Mouse (Mus musculus): ENCODE results near the gene 2510009E07Rik. TPM values are rescaled to one million over a fixed set of nuclear protein-coding genes. Genes with fewer than 3 reads are reported as not detected.
A peak's percentile ranks its signal among the peaks of the same experiment; 100 is the strongest.

2510009E07Rik gene
- 45.4 and 50.6 TPM in 2 replicates for polyA plus RNA-seq (2014; fragmentation: Nextera tagmentation; extraction: Ambion mirVana)

DNA sequence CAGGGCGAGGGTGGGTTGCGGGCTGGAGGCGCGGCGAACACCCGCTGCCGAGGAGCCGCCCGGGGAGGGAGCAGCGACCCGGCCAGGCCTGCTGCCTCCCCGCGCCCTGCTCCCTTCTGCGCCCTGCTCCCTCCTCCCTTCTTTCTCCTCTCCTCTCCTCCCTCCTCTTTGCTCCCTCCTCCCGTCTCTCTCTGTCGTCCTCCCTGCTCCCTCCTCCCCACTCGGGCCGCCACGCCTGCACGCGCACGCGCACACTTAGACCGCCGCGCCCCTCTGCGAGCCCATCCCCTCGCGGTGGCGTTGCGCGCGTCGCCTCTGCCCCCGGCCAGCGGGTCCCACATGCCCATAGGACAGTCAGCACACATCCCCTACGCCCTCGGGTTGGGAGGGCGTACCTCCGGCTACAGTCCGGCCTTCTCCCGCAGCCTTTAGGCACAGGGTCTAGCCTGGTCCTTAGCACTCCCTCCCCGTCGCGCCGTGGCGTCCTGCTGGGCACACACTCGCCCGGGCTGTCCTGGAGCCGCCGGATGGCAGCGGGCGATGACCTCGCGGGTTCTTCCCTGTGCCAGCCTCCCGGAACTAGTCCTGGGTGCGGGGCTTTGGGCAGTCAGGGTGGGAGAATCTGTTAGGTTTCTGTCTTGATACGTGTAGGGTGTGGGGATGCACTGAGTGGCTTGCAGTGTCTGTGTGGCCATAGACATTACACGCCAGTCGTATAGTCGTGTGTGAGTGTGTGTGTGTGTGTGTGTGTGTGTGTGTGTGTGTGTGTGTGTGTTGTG lies at the start of gene 2510009E07Rik:
Gene 2510009E07Rik, minus strand, starts transcription at position 203 of the 779 bp plus-strand sequence.
- ATAC-seq (ENCODE audit: low FRiP score) (peak; percentile 92), DNase-seq (ENCODE audit: low spot score) (peak; percentile 91)
- Histone ChIP-seq H3K4me1 (replicated peaks; ENCODE audit: control insufficient read depth, insufficient read depth, low read length) (peaks cover 29% of the 10 kb centered on the region), H3K4me3 (replicated peaks; ENCODE audit: low read length) (peak within 1 kb of the TSS; percentile 88), H3K27me3 (ENCODE audit: control insufficient read depth, insufficient read depth, low read length) (no peaks in the 10 kb centered on the region), H3K4me2 (replicated peaks) (peak within 1 kb of the TSS; percentile 96), H3K9ac (peak within 1 kb of the TSS; percentile 92), H3K36me3 (replicated peaks; ENCODE audit: control insufficient read depth, insufficient read depth) (no peaks in the 10 kb centered on the region; the same call in 1 of the 2 replicates), H3K9me3 (ENCODE audit: control insufficient read depth, low read length) (no peaks in the 10 kb centered on the region), H3K27ac (peak within 1 kb of the TSS; percentile 97)
- WGBS = under 1% methylated on average over 45 of the region's 61 CpGs

GRCm38 (mm10) chr16:21743401-21743800 lies 48.9 kb upstream of the 2510009E07Rik start:
- H3K9me3 ChIP-seq (ENCODE audit: control insufficient read depth, low read length) = no peaks in the 10 kb centered on the region
- H3K4me2 ChIP-seq (replicated peaks) = no peak overlapping the region
- H3K4me1 ChIP-seq (replicated peaks; ENCODE audit: control insufficient read depth, insufficient read depth, low read length) = no peaks in the 10 kb centered on the region
- no peak overlapping the region for H3K27ac ChIP-seq
- DNase-seq (ENCODE audit: low spot score) (no peak), ATAC-seq (ENCODE audit: low FRiP score) (no peak)
- 91% methylated on average over 6 of the region's 6 CpGs for WGBS
- no peaks in the 10 kb centered on the region for H3K27me3 ChIP-seq (ENCODE audit: control insufficient read depth, insufficient read depth, low read length)
- no peak overlapping the region for H3K9ac ChIP-seq
- no peaks in the 10 kb centered on the region for H3K36me3 ChIP-seq (replicated peaks; ENCODE audit: control insufficient read depth, insufficient read depth)
- no peak overlapping the region for H3K4me3 ChIP-seq (replicated peaks; ENCODE audit: low read length)

GRCm38 (mm10) chr16:21742898-21743297 lies 48.4 kb upstream of the 2510009E07Rik start:
- Histone ChIP-seq H3K27me3 (ENCODE audit: control insufficient read depth, insufficient read depth, low read length) (no peaks in the 10 kb centered on the region), H3K27ac (no peak overlapping the region), H3K4me2 (replicated peaks) (no peak overlapping the region), H3K36me3 (replicated peaks; ENCODE audit: control insufficient read depth, insufficient read depth) (no peaks in the 10 kb centered on the region), H3K4me3 (replicated peaks; ENCODE audit: low read length) (no peak overlapping the region), H3K4me1 (replicated peaks; ENCODE audit: control insufficient read depth, insufficient read depth, low read length) (no peaks in the 10 kb centered on the region), H3K9ac (no peak overlapping the region), H3K9me3 (ENCODE audit: control insufficient read depth, low read length) (no peaks in the 10 kb centered on the region)
- WGBS = 89% methylated on average over 5 of the region's 5 CpGs
- DNase-seq (ENCODE audit: low spot score) (no peak), ATAC-seq (ENCODE audit: low FRiP score) (no peak)

DNA sequence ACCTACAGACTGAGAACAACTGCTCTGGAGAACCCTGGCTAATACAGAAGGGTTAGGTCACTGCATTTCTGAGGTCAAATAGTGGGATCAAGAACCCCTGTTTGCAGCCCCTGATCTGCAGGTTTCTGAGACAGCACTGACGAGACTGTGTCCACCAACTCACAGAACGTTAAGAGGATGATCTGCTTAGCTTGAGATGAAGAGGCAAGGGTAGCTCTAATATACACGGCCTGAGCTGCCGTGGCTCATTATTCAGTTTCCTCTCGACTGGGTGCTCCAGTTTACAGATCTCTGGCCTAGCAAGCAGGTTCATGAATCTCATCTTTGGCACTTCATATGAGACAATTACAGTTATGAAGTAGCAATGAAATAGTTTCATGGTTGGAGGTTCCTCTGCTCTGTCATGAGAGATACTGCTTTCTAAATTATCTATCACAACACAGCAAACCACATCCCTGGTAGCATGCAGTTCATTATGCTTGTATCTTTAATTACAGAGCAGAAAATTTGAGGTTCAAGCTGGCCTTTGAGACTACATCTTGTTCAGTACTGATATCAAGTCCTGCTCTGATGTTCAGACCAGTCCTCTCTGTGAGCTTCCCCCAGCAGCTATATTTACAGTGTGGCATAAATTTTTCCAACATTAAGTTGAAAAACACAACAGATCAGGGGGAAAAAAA lies 47.9 kb upstream of the 2510009E07Rik start:
- WGBS = 85% methylated on average over 5 of the region's 5 CpGs
- Histone ChIP-seq H3K4me3 (replicated peaks; ENCODE audit: low read length) (no peak overlapping the region), H3K27me3 (ENCODE audit: control insufficient read depth, insufficient read depth, low read length) (no peaks in the 10 kb centered on the region), H3K27ac (no peak overlapping the region), H3K9ac (no peak overlapping the region), H3K4me2 (replicated peaks) (no peak overlapping the region), H3K36me3 (replicated peaks; ENCODE audit: control insufficient read depth, insufficient read depth) (no peaks in the 10 kb centered on the region), H3K4me1 (replicated peaks; ENCODE audit: control insufficient read depth, insufficient read depth, low read length) (no peaks in the 10 kb centered on the region), H3K9me3 (ENCODE audit: control insufficient read depth, low read length) (no peaks in the 10 kb centered on the region)
- ATAC-seq (ENCODE audit: low FRiP score) (no peak), DNase-seq (ENCODE audit: low spot score) (no peak)

DNA sequence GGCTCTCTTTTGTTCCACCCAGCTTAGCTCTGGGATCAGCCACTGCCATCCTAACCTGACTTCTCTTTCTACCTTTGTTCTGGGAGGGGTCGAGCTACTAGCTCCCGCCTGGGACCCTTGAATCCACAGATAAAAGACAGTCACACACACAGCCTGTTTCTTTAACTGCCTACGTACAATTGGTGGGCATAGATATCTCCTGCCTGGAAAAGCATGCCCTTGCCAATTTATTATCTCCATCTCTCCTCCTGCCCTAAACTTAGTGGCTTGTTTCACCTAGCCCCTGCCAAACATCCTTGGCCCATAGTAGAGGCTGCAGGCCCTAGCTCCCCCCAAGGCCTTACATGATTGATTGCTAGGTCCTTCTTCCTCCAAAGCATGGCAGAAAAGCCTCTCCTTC lies 47.1 kb upstream of the 2510009E07Rik start:
- no peaks in the 10 kb centered on the region for H3K9me3 ChIP-seq (ENCODE audit: control insufficient read depth, low read length)
- ATAC-seq (ENCODE audit: low FRiP score) (no peak), DNase-seq (ENCODE audit: low spot score) (no peak)
- H3K27ac ChIP-seq = no peak overlapping the region
- no peak overlapping the region for H3K4me3 ChIP-seq (replicated peaks; ENCODE audit: low read length)
- H3K4me2 ChIP-seq (replicated peaks) = no peak overlapping the region
- no peaks in the 10 kb centered on the region for H3K27me3 ChIP-seq (ENCODE audit: control insufficient read depth, insufficient read depth, low read length)
- WGBS = 84% methylated on average over 3 of the region's 3 CpGs
- no peak overlapping the region for H3K9ac ChIP-seq
- H3K4me1 ChIP-seq (replicated peaks; ENCODE audit: control insufficient read depth, insufficient read depth, low read length) = no peaks in the 10 kb centered on the region
- H3K36me3 ChIP-seq (replicated peaks; ENCODE audit: control insufficient read depth, insufficient read depth) = no peaks in the 10 kb centered on the region

DNA sequence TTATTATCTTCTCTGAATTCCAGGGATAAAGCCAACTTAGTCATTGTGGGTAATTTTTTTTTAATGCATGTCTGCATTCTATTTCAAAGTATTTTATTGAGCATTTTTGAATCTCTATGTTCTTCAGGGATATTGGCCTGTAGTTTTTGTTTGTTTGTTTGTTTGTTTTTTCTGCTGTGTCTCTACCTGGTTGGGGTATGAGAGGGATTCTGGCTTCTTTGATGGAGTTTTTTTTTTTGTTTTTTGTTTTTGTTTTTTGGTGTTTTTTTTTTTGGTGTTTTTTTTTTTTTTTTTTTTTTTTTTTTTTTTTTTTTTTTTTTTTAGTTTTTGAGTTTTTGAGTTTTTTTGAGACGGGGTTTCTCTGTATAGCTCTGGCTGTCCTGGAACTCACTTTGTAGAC lies 41.2 kb upstream of the 2510009E07Rik start:
- DNase-seq (ENCODE audit: low spot score) (no peak), ATAC-seq (ENCODE audit: low FRiP score) (no peak)
- no peak overlapping the region for H3K4me3 ChIP-seq (replicated peaks; ENCODE audit: low read length)
- no peak overlapping the region for H3K9ac ChIP-seq
- H3K36me3 ChIP-seq (replicated peaks; ENCODE audit: control insufficient read depth, insufficient read depth) = no peaks in the 10 kb centered on the region
- H3K4me1 ChIP-seq (replicated peaks; ENCODE audit: control insufficient read depth, insufficient read depth, low read length) = no peaks in the 10 kb centered on the region
- no peak overlapping the region for H3K4me2 ChIP-seq (replicated peaks)
- no peak overlapping the region for H3K27ac ChIP-seq
- H3K9me3 ChIP-seq (ENCODE audit: control insufficient read depth, low read length) = no peaks in the 10 kb centered on the region
- 100% methylated on average over 1 of the region's 1 CpGs for WGBS
- H3K27me3 ChIP-seq (ENCODE audit: control insufficient read depth, insufficient read depth, low read length) = no peaks in the 10 kb centered on the region

GRCm38 (mm10) chr16:21727897-21728364 lies 33.5 kb upstream of the 2510009E07Rik start:
- H3K27ac ChIP-seq = no peak overlapping the region
- DNase-seq (ENCODE audit: low spot score) (peak; percentile 95), ATAC-seq (ENCODE audit: low FRiP score) (peak; percentile 24; the same call in 1 of the 2 replicates)
- H3K4me1 ChIP-seq (replicated peaks; ENCODE audit: control insufficient read depth, insufficient read depth, low read length) = no peaks in the 10 kb centered on the region
- H3K9ac ChIP-seq = no peak overlapping the region; the same call in 1 of the 2 replicates
- 27% methylated on average over 10 of the region's 10 CpGs for WGBS
- H3K27me3 ChIP-seq (ENCODE audit: control insufficient read depth, insufficient read depth, low read length) = no peaks in the 10 kb centered on the region
- peak overlapping the region; percentile 18 for H3K4me3 ChIP-seq (replicated peaks; ENCODE audit: low read length)
- peak overlapping the region; percentile 38 for H3K4me2 ChIP-seq (replicated peaks)
- H3K9me3 ChIP-seq (ENCODE audit: control insufficient read depth, low read length) = no peaks in the 10 kb centered on the region
- no peaks in the 10 kb centered on the region for H3K36me3 ChIP-seq (replicated peaks; ENCODE audit: control insufficient read depth, insufficient read depth)

- H3K27ac ChIP-seq = no peak overlapping the region
- no peak overlapping the region for H3K4me3 ChIP-seq (replicated peaks; ENCODE audit: low read length)
- no peaks in the 10 kb centered on the region for H3K27me3 ChIP-seq (ENCODE audit: control insufficient read depth, insufficient read depth, low read length)
- DNase-seq (ENCODE audit: low spot score) = no peak
- H3K9me3 ChIP-seq (ENCODE audit: control insufficient read depth, low read length) = no peaks in the 10 kb centered on the region
- no peaks in the 10 kb centered on the region for H3K36me3 ChIP-seq (replicated peaks; ENCODE audit: control insufficient read depth, insufficient read depth)
- ATAC-seq (ENCODE audit: low FRiP score) = no peak
- no peaks in the 10 kb centered on the region for H3K4me1 ChIP-seq (replicated peaks; ENCODE audit: control insufficient read depth, insufficient read depth, low read length)
- no peak overlapping the region for H3K4me2 ChIP-seq (replicated peaks)
- WGBS = 93% methylated on average over 3 of the region's 3 CpGs
- H3K9ac ChIP-seq = no peak overlapping the region
Measured at GRCm38 (mm10) chr16:21727421-21727820, 33.0 kb upstream of the 2510009E07Rik start.

DNA sequence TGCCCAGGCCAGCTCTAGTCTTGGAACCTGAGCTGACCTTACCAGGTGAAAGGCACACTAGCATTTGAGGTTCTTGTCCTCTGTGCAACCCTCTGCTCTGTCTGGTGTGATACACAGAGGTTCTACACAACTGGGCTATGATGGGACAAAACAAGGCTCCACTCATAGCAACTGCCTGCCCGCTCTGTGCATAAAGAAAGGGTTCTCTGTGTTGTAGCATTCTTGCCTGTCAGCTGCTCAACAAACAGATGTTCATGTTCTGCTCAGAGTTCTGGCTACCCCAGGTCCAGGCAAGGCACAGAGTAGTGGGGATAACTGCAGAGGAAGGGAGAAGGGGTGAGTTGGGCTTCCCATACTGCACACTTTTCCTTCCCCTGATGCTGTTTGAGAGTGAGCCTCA lies 29.8 kb upstream of the 2510009E07Rik start:
- no peak overlapping the region for H3K4me2 ChIP-seq (replicated peaks)
- H3K9ac ChIP-seq = no peak overlapping the region
- WGBS = 93% methylated on average over 1 of the region's 1 CpGs
- no peak overlapping the region for H3K4me3 ChIP-seq (replicated peaks; ENCODE audit: low read length)
- no peaks in the 10 kb centered on the region for H3K27me3 ChIP-seq (ENCODE audit: control insufficient read depth, insufficient read depth, low read length)
- no peak for DNase-seq (ENCODE audit: low spot score)
- H3K27ac ChIP-seq = no peak overlapping the region
- H3K4me1 ChIP-seq (replicated peaks; ENCODE audit: control insufficient read depth, insufficient read depth, low read length) = no peaks in the 10 kb centered on the region
- ATAC-seq (ENCODE audit: low FRiP score) = no peak
- no peaks in the 10 kb centered on the region for H3K36me3 ChIP-seq (replicated peaks; ENCODE audit: control insufficient read depth, insufficient read depth)
- H3K9me3 ChIP-seq (ENCODE audit: control insufficient read depth, low read length) = no peaks in the 10 kb centered on the region

Data from hindbrain, embryonic 14.5 days (tissue).